Mouse (Mus musculus) heart, embryonic 14.5 days (tissue): ENCODE measurements at regions not wholly inside any gene's neighbourhood (a gene's known extent, or its start where the extent isn't known, plus 50 kb on each side); places are given as distances from the start of the nearest gene placed in this dataset.

ENCODE experiments used
- ATAC-seq: fragments of 200-750 bp; cut with Nextera tagmentation; 2 replicates; pipeline ENCODE4 v1.8.0; 2017; ENCODE audit warnings: low read depth, moderate TSS enrichment; ENCODE audit not compliant: insufficient number of reproducible peaks, insufficient read depth, low FRiP score
- H3K27ac ChIP-seq, 2 experiments: fragments of 200-500 bp in 1 of 2; fragments of 300-500 bp in 1 of 2; sonication (generic) in 1 of 2; replicated peaks in 1 of 2; 2 replicates each; pipeline ENCODE4 v1.5.1; 2012 to 2014; ENCODE audit warnings: low read depth in 2 of 2, low read length in 2 of 2, control low read depth in 1 of 2, mild to moderate bottlenecking in 1 of 2, mixed read lengths in 1 of 2; ENCODE audit not compliant: control insufficient read depth in 1 of 2, insufficient read depth in 1 of 2
- H3K27me3 ChIP-seq: fragments of 300-500 bp; sonication (generic); 2 replicates; pipeline ENCODE4 v1.6.1; 2014; ENCODE audit warnings: mild to moderate bottlenecking, low read length, control low read depth; ENCODE audit not compliant: control insufficient read depth, insufficient read depth
- H3K36me3 ChIP-seq: fragments of 300-500 bp; sonication (generic); 2 replicates; pipeline ENCODE4 v1.6.1; 2014; ENCODE audit warnings: mild to moderate bottlenecking, control low read depth, low read length, mixed read lengths; ENCODE audit not compliant: control insufficient read depth, insufficient read depth
- H3K4me1 ChIP-seq, 2 experiments: fragments of 200-500 bp in 1 of 2; fragments of 300-500 bp in 1 of 2; sonication (generic) in 1 of 2; 2 replicates each; pipeline ENCODE4 v1.6.1; 2012 to 2014; ENCODE audit warnings: low read length in 2 of 2, control low read depth in 1 of 2, mixed read lengths in 1 of 2; ENCODE audit not compliant: control insufficient read depth in 2 of 2, insufficient read depth in 2 of 2
- H3K4me2 ChIP-seq: fragments of 300-500 bp; sonication (generic); 2 replicates; pipeline ENCODE4 v1.6.1; 2014; ENCODE audit warnings: mild to moderate bottlenecking, low read length
- H3K4me3 ChIP-seq, 2 experiments: fragments of 200-500 bp in 1 of 2; fragments of 300-500 bp in 1 of 2; sonication (generic) in 1 of 2; 2 replicates each; pipeline ENCODE4 v1.5.1; 2012 to 2014; ENCODE audit warnings: low read length in 2 of 2, mild to moderate bottlenecking in 2 of 2, control low read depth in 1 of 2, low read depth in 1 of 2, moderate library complexity in 1 of 2; ENCODE audit not compliant: control insufficient read depth in 1 of 2, insufficient read depth in 1 of 2
- H3K9ac ChIP-seq: fragments of 300-500 bp; sonication (generic); 2 replicates; pipeline ENCODE4 v1.6.1; 2014; ENCODE audit warnings: mild to moderate bottlenecking, low read length
- H3K9me3 ChIP-seq: fragments of 300-500 bp; sonication (generic); 2 replicates; pipeline ENCODE4 v1.6.1; 2016; ENCODE audit warnings: low read length, control low read depth; ENCODE audit not compliant: control insufficient read depth
- WGBS: fragments of 180-500 bp; shearing (Covaris S2); extraction: QIAGEN DNeasy Blood & Tissue Kit; methylation state at CpG from one replicate; pipeline ENCODE4 v1.1.7; 2014; 5-methylcytosine and 5-hydroxymethylcytosine counted together

DNA sequence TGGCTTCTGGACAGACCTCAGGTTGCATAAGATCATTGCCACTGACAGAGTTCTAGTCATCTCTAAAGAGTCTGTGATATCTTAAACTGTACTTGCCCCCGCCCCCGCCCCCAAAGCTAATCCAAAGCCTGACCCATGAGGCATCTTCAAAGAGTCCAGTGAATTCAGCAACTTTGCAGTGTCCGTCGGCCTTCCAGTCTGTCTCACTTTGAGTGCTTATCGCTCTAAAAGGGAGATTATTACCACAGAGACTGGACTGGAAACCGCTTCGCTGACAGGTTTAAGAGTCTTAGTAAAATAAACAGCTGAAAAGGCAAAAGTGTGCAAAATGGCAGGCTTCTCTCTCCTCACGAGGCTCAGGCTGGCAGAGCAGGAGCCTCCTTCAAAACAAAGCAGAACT, 197.5 kb upstream of the Ankrd55 start:
- WGBS: 16% methylated on average over 8 of the region's 8 CpGs
- H3K4me3 ChIP-seq: no peak overlapping the region
- H3K4me2 ChIP-seq: 0 out of 2 replicates have a peak overlapping the region, but pooled peaks have one; percentile 2

GRCm38 (mm10) chr13:112095595-112096139, 192.6 kb upstream of the Ankrd55 start:
- Histone ChIP-seq H3K4me2 (no peak overlapping the region), H3K9ac (no peak overlapping the region), H3K36me3 (no peaks in the 10 kb centered on the region), H3K4me1 (peaks cover 7 to 14% of the 10 kb centered on the region in 2 experiments), H3K27me3 (no peaks in the 10 kb centered on the region), H3K9me3 (no peaks in the 10 kb centered on the region), H3K4me3 (no peak overlapping the region), H3K27ac (no peak overlapping the region)
- WGBS: 73% methylated on average over 10 of the region's 10 CpGs
- ATAC-seq: no peak

More for the DNA sequence above, 197.5 kb upstream of the Ankrd55 start:
- Histone ChIP-seq H3K9ac (0 out of 2 replicates have a peak overlapping the region, but pooled peaks have one; percentile 23), H3K9me3 (no peaks in the 10 kb centered on the region), H3K4me1 (peaks cover 22 to 29% of the 10 kb centered on the region in 2 experiments), H3K27me3 (no peaks in the 10 kb centered on the region), H3K36me3 (no peaks in the 10 kb centered on the region), H3K27ac (peak overlapping the region; percentile 42 to 61)
- ATAC-seq: no peak

- no peaks in the 10 kb centered on the region for H3K36me3 ChIP-seq
- WGBS: 61% methylated on average over 7 of the region's 7 CpGs
- ATAC-seq: no peak
- H3K4me3 ChIP-seq: peak overlapping the region; percentile 45 to 61
- H3K4me2 ChIP-seq: peak overlapping the region; percentile 65
- H3K9ac ChIP-seq: peak overlapping the region; percentile 63
- H3K4me1 ChIP-seq: peaks cover 12 to 17% of the 10 kb centered on the region in 2 experiments; a peak in 3 of 4 replicates
- H3K9me3 ChIP-seq: no peaks in the 10 kb centered on the region
- no peaks in the 10 kb centered on the region for H3K27me3 ChIP-seq
- H3K27ac ChIP-seq: peak overlapping the region in 1 of 2 experiments; percentile 41; a peak in 1 of 4 replicates
Observed at GRCm38 (mm10) chr13:112099953-112100591, 188.2 kb upstream of the Ankrd55 start.

- Histone ChIP-seq H3K4me2 (peak overlapping the region; percentile 65), H3K9ac (peak overlapping the region; percentile 63), H3K4me3 (peak overlapping the region; percentile 45 to 61), H3K27me3 (no peaks in the 10 kb centered on the region), H3K9me3 (no peaks in the 10 kb centered on the region), H3K4me1 (peaks cover 10 to 17% of the 10 kb centered on the region in 2 experiments; a peak in 3 of 4 replicates), H3K36me3 (no peaks in the 10 kb centered on the region), H3K27ac (peak overlapping the region; percentile 21 to 41; a peak in 3 of 4 replicates)
- WGBS: 3% methylated on average over 31 of the region's 31 CpGs
- peak; percentile 83 for ATAC-seq
Observed at GRCm38 (mm10) chr13:112100592-112101420, 187.4 kb upstream of the Ankrd55 start.

DNA sequence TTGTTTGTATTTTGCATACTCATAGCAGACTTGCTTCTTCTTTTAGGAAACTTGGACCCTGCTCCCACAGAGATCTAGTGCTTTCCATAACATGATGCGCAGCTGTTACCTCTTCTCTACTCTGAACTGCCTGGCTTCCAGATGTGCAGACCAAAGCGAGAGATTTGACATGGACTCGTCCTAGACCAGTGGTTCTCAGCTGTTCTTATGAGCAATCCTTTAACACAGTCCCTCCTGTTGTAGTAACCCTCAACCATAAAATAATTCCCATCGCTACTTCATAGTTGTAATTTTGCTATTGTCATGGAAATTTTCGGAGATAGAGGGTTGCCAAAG, 186.9 kb upstream of the Ankrd55 start:
- peaks cover 10 to 15% of the 10 kb centered on the region in 2 experiments; a peak in 3 of 4 replicates for H3K4me1 ChIP-seq
- 74% methylated on average over 5 of the region's 5 CpGs for WGBS
- no peaks in the 10 kb centered on the region for H3K36me3 ChIP-seq
- peak overlapping the region; percentile 45 to 61; a peak in 3 of 4 replicates for H3K4me3 ChIP-seq
- H3K9ac ChIP-seq: peak overlapping the region; percentile 63
- no peaks in the 10 kb centered on the region for H3K27me3 ChIP-seq
- peak overlapping the region; percentile 21 to 41; a peak in 2 of 4 replicates for H3K27ac ChIP-seq
- no peak for ATAC-seq
- H3K4me2 ChIP-seq: peak overlapping the region; percentile 65
- no peaks in the 10 kb centered on the region for H3K9me3 ChIP-seq

GRCm38 (mm10) chr13:112105953-112106352, 182.3 kb upstream of the Ankrd55 start:
- 82% methylated on average over 3 of the region's 3 CpGs for WGBS
- H3K4me3 ChIP-seq: no peak overlapping the region
- H3K27ac ChIP-seq: no peak overlapping the region
- no peak overlapping the region for H3K4me2 ChIP-seq
- peaks cover 10 to 15% of the 10 kb centered on the region in 2 experiments; a peak in 3 of 4 replicates for H3K4me1 ChIP-seq
- H3K36me3 ChIP-seq: no peaks in the 10 kb centered on the region
- H3K27me3 ChIP-seq: no peaks in the 10 kb centered on the region
- H3K9ac ChIP-seq: no peak overlapping the region
- no peaks in the 10 kb centered on the region for H3K9me3 ChIP-seq
- ATAC-seq: no peak

GRCm38 (mm10) chr13:112114741-112115201, 173.5 kb upstream of the Ankrd55 start:
- Histone ChIP-seq H3K27me3 (no peaks in the 10 kb centered on the region), H3K9me3 (no peaks in the 10 kb centered on the region), H3K4me1 (peaks cover 14 to 21% of the 10 kb centered on the region in 2 experiments), H3K4me2 (no peak overlapping the region), H3K36me3 (no peaks in the 10 kb centered on the region), H3K9ac (no peak overlapping the region), H3K4me3 (no peak overlapping the region), H3K27ac (no peak overlapping the region)
- no peak for ATAC-seq
- WGBS: 74% methylated on average over 7 of the region's 7 CpGs
